Mouse (Mus musculus) urinary bladder, adult 2 months (tissue): Measurements from ENCODE around the gene Cygb. TPM values are rescaled to one million over a fixed set of nuclear protein-coding genes. Genes with fewer than 3 reads are reported as not detected.

Experiments
- DNase-seq: peaks from one replicate; pipeline ENCODE4 v3.0.0; 2022; ENCODE audit warnings: low spot score
- polyA plus RNA-seq: library from polyadenylated mRNA; depleted of rRNA; stranded (reverse); fragments of >200 nt; gene quantifications from 2 replicates; pipeline ENCODE4 v1.2.3, GENCODE M21; 2012

Gene Cygb
- polyA plus RNA-seq, 1 experiment = 160 TPM

GRCm38 (mm10) chr11:116656348-116657191 is 2.5 kb upstream of the Cygb start:
- DNase-seq = no peak

- DNase-seq = no peak
Measured at GRCm38 (mm10) chr11:116653709-116654221, 348 bp downstream of the Cygb start.

GRCm38 (mm10) chr11:116653234-116653633 is 879 bp downstream of the Cygb start, which contains the start of gene Prcd:
Prcd (plus strand) TSS chr11:116653534.
- DNase-seq = no peak

GRCm38 (mm10) chr11:116652330-116653098 is 1.6 kb downstream of the Cygb start:
- no peak for DNase-seq

GRCm38 (mm10) chr11:116651339-116651738 is 2.8 kb downstream of the Cygb start:
- DNase-seq = no peak

- no peak for DNase-seq
Measured at GRCm38 (mm10) chr11:116650811-116651210, 3.3 kb downstream of the Cygb start.

- DNase-seq = no peak
Measured at GRCm38 (mm10) chr11:116649711-116650337, 4.3 kb downstream of the Cygb start.

- DNase-seq = no peak
Measured at GRCm38 (mm10) chr11:116648976-116649375, 5.1 kb downstream of the Cygb start.

GRCm38 (mm10) chr11:116648213-116648921 is 5.7 kb downstream of the Cygb start:
- no peak for DNase-seq

GRCm38 (mm10) chr11:116647340-116647991 is 6.6 kb downstream of the Cygb start:
- peak; percentile 22 for DNase-seq

GRCm38 (mm10) chr11:116646771-116647170 is 7.3 kb downstream of the Cygb start:
- no peak for DNase-seq

- DNase-seq = no peak
Measured at GRCm38 (mm10) chr11:116646136-116646535, 8.0 kb downstream of the Cygb start.

GRCm38 (mm10) chr11:116645446-116646110 is 8.5 kb downstream of the Cygb start:
- no peak for DNase-seq

- no peak for DNase-seq
Measured at GRCm38 (mm10) chr11:116644225-116645112, 9.6 kb downstream of the Cygb start.

- DNase-seq = no peak
Measured at GRCm38 (mm10) chr11:116643579-116644224, 10.4 kb downstream of the Cygb start.

GRCm38 (mm10) chr11:116642681-116643578 is 11.2 kb downstream of the Cygb start:
- DNase-seq = peak; percentile 81

GRCm38 (mm10) chr11:116641731-116642130 is 12.4 kb downstream of the Cygb start:
- DNase-seq = no peak

- no peak for DNase-seq
Measured at GRCm38 (mm10) chr11:116641168-116641567, 12.9 kb downstream of the Cygb start.
